Mouse (Mus musculus): ENCODE data around the gene Fam227a.

DNA sequence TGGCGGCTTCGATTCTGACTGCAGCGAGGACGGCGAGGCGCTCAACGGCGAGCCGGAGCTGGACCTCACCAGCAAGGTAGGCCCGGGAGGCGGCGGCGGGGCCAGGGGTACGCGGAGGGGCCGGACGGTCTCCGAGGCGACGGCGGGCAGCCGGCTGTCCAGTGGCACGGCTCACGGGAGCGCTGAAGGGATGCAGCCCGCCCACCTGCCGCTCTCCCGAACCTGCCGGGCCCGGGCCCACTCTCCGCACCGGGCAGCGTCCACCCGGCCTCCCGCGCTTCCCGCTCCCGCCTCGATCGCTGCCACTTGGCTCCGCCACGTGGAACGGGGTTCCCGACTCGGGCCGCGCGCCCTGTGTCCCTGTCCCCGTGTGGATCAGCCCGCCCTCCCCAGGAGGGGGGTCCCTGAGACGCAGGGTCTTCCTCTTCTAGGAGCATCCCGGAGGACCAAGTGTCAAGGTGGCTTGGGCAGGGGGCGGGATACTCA lies 32.3 kb upstream of the Fam227a start:
- TF ChIP-seq CTCF (IDR thresholded peaks at IDR 0.05; ENCODE audit: borderline replicate concordance, insufficient read depth, low read length) (no peak), POLR2A (IDR thresholded peaks at IDR 0.05; ENCODE audit: low read depth, low read length) (no peak)

Measured in embryonic fibroblast, embryonic 13.5 days (primary cell).